Mouse (Mus musculus): Measurements from ENCODE around the gene Myo5a. TPM values are rescaled to one million over a fixed set of nuclear protein-coding genes. Genes with fewer than 3 reads are reported as not detected.

Gene Myo5a
- polyA plus RNA-seq (2017; shearing (Covaris generic)): 6.0 TPM

DNA sequence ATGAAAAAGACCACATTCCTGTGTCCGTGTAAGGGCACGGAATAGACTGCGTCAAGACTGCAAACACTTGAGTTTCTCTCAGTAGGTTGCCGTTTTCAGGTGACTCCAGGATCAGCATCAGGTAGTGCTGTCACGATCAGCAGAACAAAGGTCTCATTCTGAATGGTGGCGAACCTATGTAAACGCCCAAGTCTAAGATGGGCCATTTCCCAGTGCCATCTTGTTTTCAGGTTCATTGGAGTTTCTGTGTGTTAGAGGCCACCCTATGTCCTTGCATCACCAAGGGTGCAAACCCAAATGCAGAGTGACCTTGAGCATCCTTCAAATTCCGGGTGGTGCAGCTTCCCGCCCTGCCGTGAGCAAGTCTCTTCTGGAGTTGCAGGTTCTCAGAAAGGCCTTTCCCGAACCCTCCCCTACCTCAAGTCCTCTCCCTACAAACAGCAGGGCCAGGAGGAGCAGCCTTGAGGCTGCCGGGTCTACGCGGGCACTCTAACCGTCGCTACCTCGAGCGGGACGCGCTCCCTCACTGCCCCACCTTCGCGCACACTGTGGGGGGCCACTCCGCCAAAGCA, at the start of gene Myo5a:
TSS of gene Myo5a (plus strand) at position 559 of the 572 bp plus-strand sequence.

GRCm38 (mm10) chr9:75037451-75038356, 33.1 kb upstream of the Myo5a start, which contains the start of gene Arpp19:
Gene Arpp19 (plus strand): TSS chr9:75037614.

GRCm38 (mm10) chr9:75231841-75232746, 161.3 kb downstream of the Myo5a start, which contains the start of gene Myo5c:
Gene Myo5c (plus strand): TSS chr9:75232020.

Other genes with a start within 250 kb of the Myo5a start
- not detected for gene Onecut1, start 209.1 kb upstream of the Myo5a start, polyA plus RNA-seq (2017; shearing (Covaris generic))
- 36.3 TPM for gene Fam214a, start 118.1 kb upstream of the Myo5a start, polyA plus RNA-seq (2017; shearing (Covaris generic))
- gene Arpp19, start 33.4 kb upstream of the Myo5a start, polyA plus RNA-seq (2017; shearing (Covaris generic)): 314 TPM
- gene Myo5c, start 161.0 kb downstream of the Myo5a start, polyA plus RNA-seq (2017; shearing (Covaris generic)): 0.61 TPM
- 9.6 TPM for gene Gnb5, start 235.3 kb downstream of the Myo5a start, polyA plus RNA-seq (2017; shearing (Covaris generic))

Data from CD4-positive, CD25-positive, alpha-beta regulatory T cell, adult 9 weeks (primary cell).